Mouse (Mus musculus) neural tube, embryonic 11.5 days (tissue): Measurements from ENCODE around the gene Odc1. TPM values are rescaled to one million over a fixed set of nuclear protein-coding genes. Genes with fewer than 3 reads are reported as not detected.

ENCODE experiments used
- ATAC-seq: fragments of 200-750 bp; cut with Nextera tagmentation; 2 replicates; pipeline ENCODE4 v1.8.0; 2017; ENCODE audit warnings: moderate number of reproducible peaks, mild to moderate bottlenecking, moderate TSS enrichment, moderate library complexity; ENCODE audit not compliant: insufficient read depth, low FRiP score, low TSS enrichment
- DNase-seq: peaks from one replicate; pipeline ENCODE4 v3.0.0-alpha.2; 2015; ENCODE audit warnings: low spot score
- H3K27ac ChIP-seq: fragments of 300-500 bp; sonication (generic); 2 replicates; pipeline ENCODE4 v1.5.1; 2014; ENCODE audit warnings: low read depth, mild to moderate bottlenecking, low read length
- H3K27me3 ChIP-seq: fragments of 300-500 bp; sonication (generic); 2 replicates; pipeline ENCODE4 v1.6.1; 2014; ENCODE audit warnings: mild to moderate bottlenecking, low read length, mixed read lengths; ENCODE audit not compliant: control insufficient read depth, insufficient read depth
- H3K36me3 ChIP-seq: fragments of 300-500 bp; sonication (generic); 2 replicates; pipeline ENCODE4 v1.6.1; 2014; ENCODE audit warnings: mild to moderate bottlenecking, low read length, moderate library complexity, mixed read lengths; ENCODE audit not compliant: control insufficient read depth, insufficient read depth
- H3K4me1 ChIP-seq: fragments of 300-500 bp; sonication (generic); 2 replicates; pipeline ENCODE4 v1.6.1; 2014; ENCODE audit warnings: low read length, mixed read lengths; ENCODE audit not compliant: control insufficient read depth, insufficient read depth
- H3K4me2 ChIP-seq: fragments of 300-500 bp; sonication (generic); 2 replicates; pipeline ENCODE4 v1.6.1; 2014; ENCODE audit warnings: low read depth, mild to moderate bottlenecking, moderate library complexity
- H3K4me3 ChIP-seq: fragments of 300-500 bp; sonication (generic); 2 replicates; pipeline ENCODE4 v1.5.1; 2014; ENCODE audit warnings: low read depth, low read length
- H3K9ac ChIP-seq: fragments of 300-500 bp; sonication (generic); 2 replicates; pipeline ENCODE4 v1.6.1; 2014; ENCODE audit warnings: mild to moderate bottlenecking, low read length
- H3K9me3 ChIP-seq: fragments of 300-500 bp; sonication (generic); 2 replicates; pipeline ENCODE4 v1.6.1; 2016; ENCODE audit warnings: low read length; ENCODE audit not compliant: control insufficient read depth
- WGBS: fragments of 180-500 bp; shearing (Covaris S2); extraction: QIAGEN DNeasy Blood & Tissue Kit; methylation state at CpG from one replicate; pipeline ENCODE4 v1.1.7; 2014; 5-methylcytosine and 5-hydroxymethylcytosine counted together
- polyA plus RNA-seq: library from polyadenylated mRNA; unstranded; fragments of >200 nt; fragmentation: Nextera tagmentation; extraction: Ambion mirVana; gene quantifications from 2 replicates; pipeline ENCODE4 v1.2.1, GENCODE M21; 2014

The Odc1 gene
- polyA plus RNA-seq, 1 experiment from 2014 or later = 277 TPM

DNA sequence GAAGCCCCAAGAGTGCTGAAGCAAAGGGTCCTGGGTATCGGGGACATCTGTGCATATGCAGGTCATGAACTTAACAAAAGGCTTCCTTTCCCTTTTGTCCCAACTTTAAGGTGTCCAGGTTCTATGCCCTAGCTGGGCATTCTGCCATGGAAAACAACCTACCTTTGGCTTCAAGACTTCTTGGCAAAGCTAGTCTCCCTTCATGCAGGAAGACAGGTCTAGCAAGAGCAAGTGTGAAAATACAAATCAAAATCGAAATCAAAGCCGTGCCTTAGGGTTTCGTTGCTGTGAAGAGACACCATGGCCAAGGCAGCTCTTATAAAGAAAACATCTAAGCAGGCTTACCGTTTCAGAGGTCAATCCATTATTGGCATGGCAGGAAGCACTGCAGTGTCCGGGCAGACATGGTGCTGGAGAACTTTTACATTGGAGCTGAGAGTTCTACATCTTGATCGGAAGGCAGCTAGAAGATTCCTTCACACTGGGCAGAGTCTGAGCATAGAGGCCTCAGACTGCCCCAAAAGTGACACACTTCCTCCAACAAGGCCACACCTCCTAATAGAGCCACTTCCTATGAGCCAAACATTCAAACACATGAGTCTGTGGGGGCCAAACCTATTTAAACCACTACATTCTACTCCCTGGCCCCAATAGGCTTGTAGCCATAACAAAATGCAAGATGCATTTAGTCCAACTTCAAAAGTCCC lies 44.5 kb downstream of the Odc1 start:
- Histone ChIP-seq H3K9me3 (no peaks in the 10 kb centered on the region), H3K4me3 (no peak overlapping the region), H3K9ac (no peak overlapping the region), H3K4me1 (no peaks in the 10 kb centered on the region), H3K36me3 (no peaks in the 10 kb centered on the region), H3K4me2 (no peak overlapping the region), H3K27ac (no peak overlapping the region), H3K27me3 (no peaks in the 10 kb centered on the region)
- DNase-seq (no peak), ATAC-seq (no peak)
- WGBS = 93% methylated on average over 7 of the region's 7 CpGs

DNA sequence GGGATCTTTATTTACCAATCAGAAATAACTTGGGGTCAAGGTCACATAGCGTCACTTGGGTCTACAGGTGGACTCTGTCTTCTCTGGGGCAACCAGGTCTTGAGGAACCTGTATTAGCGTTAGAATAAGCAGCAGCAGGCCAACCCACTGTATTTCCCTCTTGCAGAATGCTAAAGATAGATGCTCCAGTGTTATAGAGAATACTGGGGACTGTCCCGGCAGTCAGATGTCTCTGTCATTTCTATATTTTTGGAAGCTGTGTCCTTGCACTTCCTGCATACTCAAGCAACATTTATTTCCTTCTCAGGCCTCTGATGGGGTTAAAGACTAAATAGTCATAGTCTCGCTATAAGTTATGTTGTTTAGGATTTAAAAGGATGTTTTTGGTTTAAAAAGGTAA lies 46.7 kb downstream of the Odc1 start:
- no peak for DNase-seq
- Histone ChIP-seq H3K36me3 (no peaks in the 10 kb centered on the region), H3K4me1 (no peaks in the 10 kb centered on the region), H3K27ac (no peak overlapping the region), H3K4me3 (no peak overlapping the region), H3K4me2 (no peak overlapping the region), H3K27me3 (no peaks in the 10 kb centered on the region), H3K9ac (no peak overlapping the region), H3K9me3 (no peaks in the 10 kb centered on the region)
- WGBS = 90% methylated on average over 4 of the region's 4 CpGs
- ATAC-seq = no peak

DNA sequence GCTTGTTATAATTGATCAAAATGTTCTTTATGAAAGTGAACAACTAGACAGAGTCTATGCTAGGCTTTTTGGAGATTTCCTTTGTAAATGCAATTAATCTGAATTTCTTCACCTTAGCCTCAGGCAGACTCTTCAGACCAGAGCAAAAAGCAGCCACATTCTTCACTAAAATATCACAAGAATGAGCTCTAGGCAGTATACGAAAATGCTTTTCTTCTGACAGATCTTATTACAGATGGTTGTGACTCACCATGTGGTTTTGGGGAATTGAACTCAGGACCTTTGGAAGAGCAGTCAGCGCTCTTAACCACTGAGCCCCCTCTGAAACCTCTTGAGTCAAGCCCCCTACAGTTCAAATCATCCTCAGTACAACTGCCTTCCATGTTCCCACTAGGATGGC lies 49.4 kb downstream of the Odc1 start:
- H3K4me1 ChIP-seq = no peaks in the 10 kb centered on the region
- H3K27ac ChIP-seq = no peak overlapping the region
- H3K36me3 ChIP-seq = no peaks in the 10 kb centered on the region
- H3K4me3 ChIP-seq = no peak overlapping the region
- ATAC-seq (no peak), DNase-seq (no peak)
- 92% methylated on average over 2 of the region's 2 CpGs for WGBS
- no peak overlapping the region for H3K4me2 ChIP-seq
- H3K9ac ChIP-seq = no peak overlapping the region
- H3K9me3 ChIP-seq = no peaks in the 10 kb centered on the region
- no peaks in the 10 kb centered on the region for H3K27me3 ChIP-seq

DNA sequence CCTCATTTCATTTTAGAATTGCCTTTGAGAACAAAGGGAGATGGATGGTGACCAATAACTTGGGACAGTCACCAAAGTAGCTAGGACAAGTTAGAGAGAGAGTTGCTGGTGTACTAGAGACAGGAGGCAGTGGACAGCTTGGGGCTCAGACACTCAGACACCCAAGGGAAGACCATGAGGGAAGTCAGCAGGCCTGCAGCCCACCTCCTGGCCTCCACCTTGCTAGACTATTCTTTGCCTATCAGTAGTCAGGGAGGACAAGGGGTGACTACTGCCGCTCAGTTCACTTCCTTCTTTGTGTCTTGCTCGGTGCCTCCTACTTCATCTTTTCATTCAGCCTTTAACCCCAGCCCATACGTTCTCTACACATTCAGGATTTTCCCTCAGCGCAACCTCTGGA lies 50.1 kb downstream of the Odc1 start:
- ATAC-seq = no peak
- Histone ChIP-seq H3K27me3 (no peaks in the 10 kb centered on the region), H3K27ac (no peak overlapping the region), H3K36me3 (no peaks in the 10 kb centered on the region), H3K4me1 (no peaks in the 10 kb centered on the region), H3K9ac (no peak overlapping the region), H3K4me2 (no peak overlapping the region), H3K9me3 (no peaks in the 10 kb centered on the region), H3K4me3 (no peak overlapping the region)
- no peak for DNase-seq
- WGBS = 81% methylated on average over 4 of the region's 4 CpGs

DNA sequence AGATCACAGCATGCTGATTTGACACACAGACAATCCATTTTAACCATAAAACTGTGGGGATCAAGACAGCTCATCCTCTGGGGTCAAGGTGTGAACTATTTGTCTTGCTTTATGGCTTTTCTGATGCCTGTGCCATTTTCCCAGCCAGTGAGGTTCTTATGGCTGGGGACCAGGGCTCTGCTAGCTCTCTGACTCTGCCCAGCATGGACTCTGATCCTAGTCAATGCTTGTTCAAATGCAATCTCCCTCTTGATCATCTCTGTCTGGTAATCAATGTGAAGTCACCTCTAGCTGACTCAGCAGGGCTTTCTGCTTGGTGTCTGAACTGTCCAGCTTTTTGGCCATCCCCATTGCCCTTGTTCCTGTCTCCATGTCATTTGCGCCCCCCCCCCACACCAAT lies 50.6 kb downstream of the Odc1 start:
- 90% methylated on average over 1 of the region's 1 CpGs for WGBS
- H3K27me3 ChIP-seq = no peaks in the 10 kb centered on the region
- H3K4me2 ChIP-seq = no peak overlapping the region
- no peak overlapping the region for H3K4me3 ChIP-seq
- no peak overlapping the region for H3K9ac ChIP-seq
- no peaks in the 10 kb centered on the region for H3K9me3 ChIP-seq
- ATAC-seq (no peak), DNase-seq (no peak)
- H3K36me3 ChIP-seq = no peaks in the 10 kb centered on the region
- no peaks in the 10 kb centered on the region for H3K4me1 ChIP-seq
- H3K27ac ChIP-seq = no peak overlapping the region

Other genes starting within 250 kb of the Odc1 start
- 0.19 and 0.27 TPM in 2 replicates for gene Atp6v1c2, start 215.4 kb upstream of the Odc1 start, polyA plus RNA-seq
- 31.8 and 33.6 TPM in 2 replicates for gene Nol10, start 196.3 kb upstream of the Odc1 start, polyA plus RNA-seq
- 36.6 and 42.3 TPM in 2 replicates for gene Hpcal1, start 146.1 kb downstream of the Odc1 start, polyA plus RNA-seq